Mouse (Mus musculus) lung, adult 2 months (tissue): ENCODE measurements around the gene Slc2a4.

ENCODE experiments used
- CTCF ChIP-seq: fragments of 200-500 bp; IDR thresholded peaks from 2 replicates; pipeline ENCODE4 v1.5.1; 2011; ENCODE audit warnings: mild to moderate bottlenecking, low read length, control low read depth; ENCODE audit not compliant: insufficient read depth
- POLR2A ChIP-seq: fragments of 200-500 bp; IDR thresholded peaks from 2 replicates; pipeline ENCODE4 v1.6.1; 2011; ENCODE audit warnings: low read depth, mild to moderate bottlenecking, control low read depth, low read length, borderline replicate concordance; ENCODE audit errors: extremely low read depth

- no peak for TF ChIP-seq POLR2A
- TF ChIP-seq CTCF: no peak
Observed at GRCm38 (mm10) chr11:69911701-69912100, 36.3 kb downstream of the Slc2a4 start.
